Mouse (Mus musculus) embryo, embryonic 10 days (tissue): ENCODE measurements around the gene Syne4.

Experiments used
- DNase-seq: peaks from one replicate; pipeline ENCODE4 v3.0.0-alpha.2; 2015; ENCODE audit warnings: low spot score

The Syne4 gene

DNA sequence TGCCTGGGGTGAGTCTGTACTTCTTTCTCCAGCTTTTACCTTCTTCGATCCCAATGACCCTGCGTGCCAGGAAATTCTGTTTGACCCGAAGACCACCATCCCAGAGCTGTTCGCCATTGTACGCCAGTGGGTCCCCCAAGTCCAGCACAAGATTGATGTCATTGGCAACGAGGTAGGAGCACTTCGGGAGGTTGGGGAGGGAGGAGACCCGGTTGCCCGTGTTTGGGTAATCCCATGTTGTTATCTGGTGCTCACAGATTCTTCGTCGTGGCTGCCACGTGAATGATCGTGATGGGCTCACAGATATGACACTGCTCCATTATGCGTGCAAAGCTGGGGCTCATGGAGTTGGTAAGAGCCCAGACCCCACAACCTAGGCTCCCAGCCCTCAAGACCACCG, 17.8 kb upstream of the Syne4 start:
- DNase-seq = no peak

DNA sequence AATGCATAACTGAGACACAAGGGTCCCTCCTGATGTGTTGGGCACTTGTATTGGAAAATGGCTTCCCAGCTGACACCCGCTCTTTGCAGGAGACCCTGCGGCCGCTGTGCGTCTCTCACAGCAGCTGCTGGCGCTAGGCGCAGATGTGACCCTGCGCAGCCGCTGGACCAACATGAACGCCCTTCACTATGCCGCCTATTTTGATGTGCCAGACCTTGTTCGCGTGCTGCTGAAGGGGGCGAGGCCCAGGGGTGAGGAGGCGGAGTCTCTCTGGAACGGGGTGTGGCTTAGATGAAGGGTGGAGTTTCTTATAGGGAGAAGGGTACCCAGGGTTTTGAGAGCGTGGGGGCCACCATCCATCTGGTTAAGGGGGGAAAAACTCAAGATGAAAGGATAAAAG, 17.3 kb upstream of the Syne4 start:
- no peak for DNase-seq

DNA sequence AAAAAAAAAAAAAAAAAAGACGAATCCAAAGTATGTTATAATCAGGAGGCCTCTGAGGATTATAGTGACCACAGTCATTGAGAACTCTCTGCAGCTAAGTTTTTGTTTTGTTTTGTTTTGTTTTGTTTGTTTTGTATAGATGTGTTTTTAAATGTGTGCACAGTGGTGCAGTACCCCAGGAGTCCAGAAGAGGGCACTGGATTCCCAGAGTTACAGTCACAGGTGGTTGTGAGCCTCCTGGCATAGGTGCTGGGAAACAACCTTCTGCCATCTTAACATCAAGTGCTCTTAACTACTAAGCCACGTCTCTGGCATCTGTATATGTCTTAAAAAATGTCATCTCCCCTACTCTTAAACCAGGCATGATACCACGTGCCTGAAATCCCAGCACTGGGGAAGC, 13.7 kb upstream of the Syne4 start:
- peak; percentile 41 for DNase-seq

DNA sequence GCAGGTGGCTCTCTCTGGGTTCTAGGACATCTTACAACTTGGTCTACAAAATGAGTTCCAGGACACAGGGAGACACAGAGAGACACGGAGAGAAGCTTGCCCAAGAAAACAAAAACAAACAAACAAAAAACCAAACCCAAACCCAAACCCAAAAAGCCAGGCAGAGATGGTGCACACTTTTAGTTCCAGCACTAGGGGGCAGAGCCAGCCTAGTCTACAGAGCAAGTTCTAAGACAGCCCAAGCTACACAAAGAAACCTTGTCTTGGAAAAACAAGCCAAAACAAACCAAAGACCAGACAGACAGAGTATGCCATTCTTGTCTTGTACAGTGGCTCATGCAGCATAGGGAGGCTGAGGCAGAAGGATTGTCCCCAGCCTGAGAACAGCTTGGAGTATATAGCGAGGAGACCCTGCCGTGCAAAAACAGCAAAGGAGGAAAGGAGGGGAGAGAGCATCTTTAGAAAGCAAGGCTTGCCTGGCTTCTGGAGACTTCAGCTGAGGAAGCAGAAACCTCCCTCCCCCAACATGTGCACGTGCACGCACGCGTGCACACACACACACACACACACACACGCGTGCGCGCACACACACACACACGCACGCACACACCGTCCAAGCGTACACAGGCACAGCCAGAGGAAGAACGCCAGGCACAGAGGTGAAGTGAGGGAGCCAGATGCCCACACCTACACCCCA, 8.4 kb upstream of the Syne4 start:
- DNase-seq = no peak

DNA sequence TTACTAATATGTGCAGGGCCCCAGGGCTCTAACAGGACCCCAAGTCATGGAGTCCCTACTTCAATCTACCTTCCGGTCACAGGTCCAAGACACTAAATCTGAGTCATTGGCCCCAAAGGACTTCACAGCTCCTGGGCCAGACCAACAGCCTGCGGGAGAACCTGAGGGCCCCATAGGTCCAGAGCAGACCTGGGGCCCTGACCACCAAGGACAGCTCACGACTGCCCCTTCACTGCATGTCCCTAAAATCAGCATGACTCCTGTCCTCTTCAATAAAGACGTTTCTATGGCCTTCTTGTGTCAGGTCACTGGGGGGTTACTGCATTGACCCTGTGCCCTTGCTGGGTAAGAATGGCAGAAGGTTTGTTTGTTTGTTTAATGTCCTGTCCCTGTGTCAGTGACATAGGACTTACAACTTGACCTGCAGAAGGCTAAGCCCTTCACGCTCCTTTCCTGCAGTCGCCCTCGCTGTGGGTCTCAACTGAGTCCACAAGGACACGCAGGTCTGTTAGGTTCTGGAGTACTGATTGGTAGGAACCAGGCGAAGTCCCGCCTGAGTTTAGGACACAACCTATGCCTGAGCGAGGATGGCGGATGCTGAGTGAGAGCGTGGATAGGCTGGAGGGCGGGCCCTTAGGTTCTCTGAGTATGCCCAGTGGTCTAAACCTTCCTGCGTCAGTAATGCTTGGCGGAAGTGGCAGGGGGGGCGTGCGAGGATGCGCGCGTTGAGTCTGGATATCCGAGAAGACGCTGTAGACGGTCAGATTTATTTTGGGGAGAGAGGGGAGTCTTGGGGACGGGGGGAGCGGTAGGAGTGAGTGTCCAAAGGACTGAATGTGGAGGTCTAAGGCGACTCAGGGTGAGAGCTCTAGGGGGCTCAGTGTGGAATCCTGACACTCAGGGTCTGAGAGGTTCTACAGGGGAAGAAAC, 6.3 kb upstream of the Syne4 start, which contains the start of gene Alkbh6:
TSS of gene Alkbh6 (plus strand) at position 642 of the 930 bp plus-strand sequence.
- peak; percentile 97 for DNase-seq

DNA sequence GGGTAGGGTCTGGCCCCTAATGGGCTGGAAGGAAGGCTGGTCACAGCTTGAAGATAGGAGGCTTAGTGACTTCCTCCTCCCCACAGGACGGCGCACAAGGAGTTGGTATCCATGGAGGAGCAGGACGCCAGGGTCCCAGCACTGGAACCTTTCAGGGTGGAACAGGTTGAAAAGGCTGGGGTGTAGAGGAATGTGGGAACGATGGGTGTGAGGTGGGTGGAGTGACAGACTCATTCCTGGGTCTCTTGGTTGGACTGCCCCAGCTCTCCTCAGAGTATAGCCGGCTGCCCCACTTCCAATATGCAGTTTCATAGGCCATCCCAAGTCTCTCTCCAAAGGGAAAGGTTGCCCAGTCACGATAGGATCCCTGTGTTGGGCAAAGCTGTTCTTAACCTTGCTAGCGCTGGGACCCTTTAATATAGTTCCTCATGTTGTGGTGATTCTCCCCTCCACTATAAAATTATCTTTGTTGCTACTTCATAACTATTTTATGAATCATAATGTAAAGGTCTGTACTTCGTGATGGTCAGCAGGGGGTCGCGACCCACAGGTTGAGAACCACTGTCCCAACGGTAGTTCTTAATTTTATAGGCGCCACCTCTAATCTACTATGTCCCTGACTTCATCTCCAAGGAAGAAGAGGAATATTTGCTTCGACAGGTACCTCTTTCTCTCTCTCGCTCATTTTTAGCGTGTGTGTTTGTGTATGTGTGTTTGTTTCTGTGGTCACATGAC, 5.0 kb upstream of the Syne4 start:
- no peak for DNase-seq

DNA sequence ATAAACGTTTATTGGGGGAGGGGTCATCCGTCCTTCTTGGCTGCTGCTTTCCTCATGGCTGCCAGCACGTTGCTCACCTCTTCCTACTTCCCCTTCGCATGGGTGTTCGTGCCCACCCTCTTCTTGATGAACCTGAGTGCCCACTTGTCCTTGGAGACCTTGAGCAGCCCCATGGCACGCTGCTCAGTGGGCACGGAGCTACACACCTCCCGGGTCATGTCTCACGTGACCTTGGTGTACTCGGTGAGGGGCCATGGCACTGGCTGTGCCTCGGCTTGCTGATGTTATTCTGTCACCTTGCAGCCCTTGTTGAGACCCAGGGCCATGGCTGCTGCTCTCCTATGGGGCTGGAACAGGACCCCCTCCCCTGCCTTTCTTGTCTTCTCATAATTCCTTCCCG, 4.5 kb upstream of the Syne4 start:
- no peak for DNase-seq

DNA sequence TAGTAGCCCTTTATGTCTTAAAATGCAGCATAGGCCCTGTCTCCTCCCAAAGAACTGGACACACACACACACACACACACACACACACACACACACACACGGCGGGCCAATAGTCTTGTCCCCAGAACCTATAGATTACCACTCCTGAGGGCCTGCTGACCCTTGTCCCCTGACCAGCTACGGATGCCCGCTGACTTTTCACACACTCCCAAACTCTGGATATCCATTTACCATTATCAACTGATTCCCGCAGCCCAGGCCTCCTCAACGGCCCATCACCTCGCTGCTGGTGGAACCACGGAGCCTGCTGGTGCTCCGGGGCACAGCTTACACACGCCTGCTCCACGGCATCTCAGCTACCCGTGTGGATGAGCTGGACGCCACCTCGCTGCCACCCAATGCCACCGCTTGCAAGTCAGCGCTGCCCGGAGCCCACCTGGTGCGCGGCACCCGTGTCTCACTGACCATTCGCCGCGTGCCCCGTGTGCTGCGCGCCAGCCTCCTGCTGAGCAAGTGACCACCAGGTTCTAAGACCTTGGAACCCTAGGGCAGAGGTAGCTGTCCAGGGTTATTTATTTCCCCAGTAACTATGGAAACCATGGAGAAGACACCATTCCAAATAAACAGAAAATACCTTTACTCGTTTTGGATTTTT, 814 bp upstream of the Syne4 start:
- DNase-seq = no peak

DNA sequence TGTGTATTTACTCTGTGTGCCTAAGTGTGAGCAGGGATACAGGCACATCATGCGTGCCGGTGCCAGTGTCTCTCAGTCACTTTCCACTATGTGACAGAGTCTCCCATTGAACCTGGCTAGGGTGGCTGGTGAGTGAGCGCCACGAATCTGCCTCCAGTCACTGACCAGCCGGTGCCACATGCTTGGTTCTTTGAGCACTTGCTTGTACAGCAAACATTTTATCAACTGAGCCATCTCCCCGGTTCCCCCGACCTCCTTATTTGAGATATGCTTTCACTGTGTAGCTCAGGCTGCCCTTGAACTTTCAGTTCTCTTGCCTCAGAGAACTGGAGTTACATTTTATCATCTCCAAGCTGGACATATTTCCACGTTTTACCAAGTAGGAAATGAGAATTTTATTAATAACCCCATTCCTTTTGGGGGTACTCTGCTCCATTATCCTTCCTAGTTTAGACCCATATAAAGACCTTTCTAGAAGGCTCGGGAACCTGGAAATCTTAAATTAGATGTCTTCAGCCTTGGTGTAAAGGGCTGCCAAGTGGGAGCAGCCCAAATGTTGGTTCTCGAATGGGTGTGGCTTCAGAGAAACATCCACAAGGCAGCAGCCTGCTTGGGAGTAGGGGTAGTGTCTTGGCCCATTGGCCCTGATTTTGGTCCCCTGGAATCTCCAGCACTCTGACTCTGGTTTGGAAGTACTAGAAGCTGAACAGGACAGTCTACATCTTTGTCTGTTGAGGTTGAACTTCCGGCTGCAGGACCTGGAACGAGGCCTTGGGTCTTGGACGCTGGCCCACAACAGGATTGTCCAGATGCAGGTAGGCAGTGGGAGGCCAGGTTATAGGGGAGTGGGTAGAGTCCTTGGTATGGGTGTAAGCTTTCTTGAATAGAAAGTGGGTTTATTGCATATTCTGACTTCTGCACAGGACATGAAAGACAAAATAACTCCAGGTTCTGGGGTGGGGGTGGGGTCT, 1.2 kb downstream of the Syne4 start:
- no peak for DNase-seq

DNA sequence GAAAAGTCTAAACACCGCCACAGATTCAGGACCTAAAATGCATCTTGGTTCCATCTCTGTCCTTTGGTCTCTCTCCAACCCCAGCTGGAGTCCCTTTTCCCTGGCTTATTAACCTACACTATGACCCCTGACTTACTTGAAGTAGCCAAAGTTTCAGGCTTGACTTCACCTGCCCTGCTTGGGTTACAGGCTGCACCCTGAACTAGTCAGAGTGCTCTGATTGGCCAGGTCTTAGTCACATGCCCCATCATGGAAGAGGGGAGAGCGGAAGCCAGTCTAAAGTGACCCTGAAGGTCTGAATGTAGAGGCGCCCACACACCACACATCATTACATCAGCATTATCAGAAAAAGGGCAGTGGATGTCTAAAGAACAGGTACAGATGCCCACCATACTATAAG, 3.5 kb downstream of the Syne4 start:
- DNase-seq = no peak

DNA sequence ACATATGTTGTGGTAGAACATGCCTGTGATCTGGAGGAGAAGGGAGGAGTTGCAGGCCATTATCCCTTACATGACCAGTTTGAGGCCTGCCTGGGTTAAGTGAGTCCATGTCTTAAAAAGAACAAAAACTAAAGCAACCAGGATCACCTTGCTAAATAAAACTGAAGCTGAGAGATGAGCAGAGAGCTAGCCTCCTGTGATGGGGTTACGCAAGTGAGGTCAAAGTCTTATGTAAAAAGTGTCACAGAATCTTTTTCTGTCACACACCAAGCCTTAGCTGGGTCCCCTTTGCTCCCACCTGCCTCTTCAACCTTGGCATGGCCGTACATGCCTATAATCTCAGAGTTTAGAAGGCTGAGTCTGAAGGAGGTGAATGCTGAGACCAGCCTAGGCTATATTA, 6.3 kb downstream of the Syne4 start:
- DNase-seq = no peak

DNA sequence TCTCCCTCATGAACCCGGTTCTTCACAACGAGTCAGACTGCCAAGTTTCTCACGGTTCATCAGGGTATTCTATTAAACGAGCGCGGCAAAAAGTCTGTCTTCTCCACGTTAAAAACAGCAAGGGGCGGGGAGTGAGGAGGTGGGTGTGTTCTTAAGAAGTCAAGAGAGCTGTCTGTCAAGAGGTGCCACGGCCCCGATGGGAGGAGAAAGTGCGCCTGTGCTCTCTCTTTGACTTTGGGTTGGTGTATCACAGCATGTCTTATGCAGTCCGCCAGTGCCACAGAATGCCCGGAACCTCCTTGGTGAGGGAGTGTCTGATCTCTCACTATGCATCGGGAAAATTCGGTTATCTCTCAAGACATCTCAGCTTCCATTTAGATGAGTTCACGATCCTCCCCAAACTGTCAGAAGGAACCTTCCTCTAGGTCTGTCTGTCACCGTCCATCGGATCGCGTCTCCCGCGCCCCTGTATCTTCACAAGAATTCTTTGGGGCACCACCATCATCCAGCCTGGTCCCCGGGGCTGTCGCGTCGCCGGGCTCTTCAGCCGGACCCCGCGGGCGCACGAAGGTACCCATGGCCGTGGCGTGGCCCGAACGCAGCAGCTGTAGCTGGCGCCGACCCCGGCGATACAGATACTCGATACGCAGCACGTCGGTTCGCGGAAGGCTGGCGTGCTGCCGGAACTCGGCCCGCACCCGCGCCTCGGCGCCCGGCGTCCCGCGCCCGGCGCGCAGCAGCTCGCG, 7.1 kb downstream of the Syne4 start, which contains the start of gene E130208F15Rik:
TSS of gene E130208F15Rik (plus strand) at position 202 of the 746 bp plus-strand sequence.
- DNase-seq = peak; percentile 80

DNA sequence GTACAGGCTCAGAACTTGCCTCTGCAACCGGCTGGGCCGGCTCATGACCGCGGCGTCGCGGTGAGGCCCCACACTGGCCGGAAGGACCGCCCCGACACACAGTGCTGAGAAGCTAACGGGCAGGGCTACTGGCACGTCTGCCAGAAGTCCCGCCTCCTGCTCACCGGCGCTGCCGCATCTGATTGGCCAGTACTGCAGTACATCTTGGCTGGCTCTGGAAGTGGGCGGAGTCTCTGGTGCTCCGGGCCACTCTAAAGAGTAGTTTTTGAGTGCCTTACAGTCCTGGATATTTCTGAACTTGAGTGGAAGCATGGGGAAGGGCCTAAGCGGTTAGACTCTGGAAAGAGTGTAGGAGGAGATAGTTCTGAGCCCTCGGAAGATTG, 7.7 kb downstream of the Syne4 start:
- DNase-seq = peak; percentile 99

DNA sequence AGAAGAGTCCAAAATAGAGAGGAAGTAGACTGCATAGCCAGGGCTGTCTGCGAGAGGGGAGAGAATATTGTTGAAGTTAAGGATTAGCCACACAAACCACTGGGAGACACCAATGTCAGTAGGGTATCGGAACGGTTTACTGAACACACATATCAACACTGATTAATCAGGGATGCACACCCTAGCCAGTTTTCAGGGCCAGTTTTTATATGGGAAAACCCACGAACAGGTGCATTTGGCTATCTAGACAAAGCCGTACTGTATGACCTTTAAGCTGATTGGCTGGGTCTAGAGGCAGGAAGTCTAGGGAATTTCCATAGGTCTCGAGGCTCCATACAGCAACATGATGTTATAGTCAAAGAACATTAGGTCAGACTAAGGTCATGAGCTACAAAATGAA, 8.3 kb downstream of the Syne4 start:
- DNase-seq = no peak

DNA sequence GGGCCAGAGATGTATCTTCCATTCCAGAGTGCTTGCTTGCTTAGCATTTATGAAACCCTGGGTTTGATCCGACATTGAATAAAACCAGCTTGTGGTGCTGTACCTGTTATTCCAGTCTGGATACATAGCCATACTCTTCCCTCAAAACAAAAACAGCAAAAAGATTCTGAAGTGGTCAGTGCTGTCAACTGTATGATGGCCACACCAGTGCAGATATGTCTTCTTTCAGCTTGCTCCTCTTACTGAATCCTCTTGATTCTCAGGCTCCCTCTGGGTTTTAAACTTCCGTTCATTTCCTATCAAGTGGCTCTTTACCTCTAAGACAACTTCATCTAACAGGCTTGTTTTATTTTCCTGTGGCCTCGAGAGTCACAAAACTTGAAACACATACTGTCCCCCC, 9.2 kb downstream of the Syne4 start, which contains the start of gene Sdhaf1:
TSS of gene Sdhaf1 (minus strand) at position 101 of the 400 bp plus-strand sequence.
- no peak for DNase-seq

DNA sequence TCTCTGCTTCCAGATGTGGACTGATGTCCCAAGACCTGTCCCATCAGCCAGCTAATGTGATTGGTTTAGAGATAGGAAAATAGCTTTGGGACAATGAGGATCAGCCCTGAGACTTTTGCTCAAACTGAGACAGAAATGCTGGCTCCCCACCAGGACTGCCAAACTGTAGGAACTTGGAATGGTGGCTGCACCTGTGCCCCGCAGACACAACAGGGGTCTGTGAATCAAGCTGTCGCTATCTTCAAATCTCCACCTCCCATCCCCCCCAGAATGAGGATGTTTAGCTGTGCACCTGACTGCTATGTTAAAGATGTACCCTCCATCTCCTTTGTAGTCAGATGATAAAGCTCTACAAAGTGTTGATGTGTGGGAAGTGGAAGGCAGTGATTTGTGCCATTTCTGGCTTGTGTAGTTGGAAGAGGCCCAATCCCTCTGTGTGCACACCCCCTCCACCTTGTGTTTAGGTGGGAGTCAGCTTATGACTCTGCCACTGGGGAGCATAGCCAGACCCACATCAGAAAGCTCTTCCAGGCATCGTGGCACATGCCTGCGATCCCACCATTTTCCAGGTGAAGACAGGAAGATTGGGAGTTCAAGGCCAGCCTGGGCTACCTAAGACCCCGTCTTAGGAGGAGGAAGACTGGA, 9.8 kb downstream of the Syne4 start:
- DNase-seq = no peak

DNA sequence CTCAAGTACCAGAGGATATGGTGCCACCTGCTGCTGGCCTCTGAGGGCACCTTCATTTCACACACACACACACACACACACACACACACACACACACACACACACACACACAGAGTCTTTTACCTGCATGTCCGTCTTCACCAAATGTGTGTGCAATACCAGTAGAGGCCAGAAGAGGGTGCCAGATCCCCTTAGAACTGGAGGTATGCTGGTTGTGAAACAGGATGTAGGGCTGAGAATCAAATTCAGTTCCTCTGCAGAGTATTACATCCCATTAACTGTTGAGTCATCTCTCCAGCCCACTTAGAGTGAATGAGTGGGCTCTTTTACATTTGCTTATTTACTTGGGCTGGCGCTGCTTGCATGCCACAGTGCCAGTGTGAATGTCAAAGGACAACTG, 10.8 kb downstream of the Syne4 start:
- peak; percentile 48 for DNase-seq

DNA sequence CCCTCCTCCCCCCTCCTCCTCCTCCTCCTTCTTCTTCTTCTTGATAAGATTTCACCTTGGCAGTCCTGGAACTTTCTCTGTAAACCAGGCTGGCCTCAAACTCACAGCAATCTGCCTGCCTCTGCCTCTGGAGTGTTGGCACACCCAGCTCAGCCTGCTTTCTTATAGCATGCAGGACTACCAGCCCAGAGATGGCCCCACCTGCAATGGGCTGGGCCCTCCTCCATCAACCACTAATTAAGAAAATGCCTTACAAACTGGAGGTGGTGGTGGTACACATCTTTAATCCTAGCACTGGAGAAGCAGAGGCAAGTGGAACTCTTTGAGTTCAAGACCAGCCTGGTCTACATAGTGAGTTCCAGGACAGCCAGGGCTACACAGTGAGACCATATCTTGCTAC, 11.8 kb downstream of the Syne4 start:
- no peak for DNase-seq

DNA sequence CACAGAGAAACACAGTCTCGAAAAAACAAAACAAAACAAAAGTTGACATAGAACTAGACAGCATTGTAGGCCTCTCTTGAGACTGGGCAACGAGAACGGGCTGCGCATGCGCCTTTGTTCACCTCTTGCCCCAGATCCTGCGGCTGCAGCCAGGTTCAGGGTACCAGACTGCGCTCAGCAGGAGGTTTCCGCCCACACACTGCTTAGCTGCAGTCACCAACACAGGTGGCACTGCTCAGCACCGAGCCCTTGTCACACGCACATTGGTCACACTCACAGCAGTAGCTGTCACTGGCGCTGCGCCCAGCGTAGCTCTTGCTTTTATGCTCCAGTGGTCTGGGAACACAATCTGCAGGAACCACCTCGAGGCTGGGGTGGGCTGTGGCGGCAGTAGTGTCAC, 12.5 kb downstream of the Syne4 start:
- DNase-seq = no peak

DNA sequence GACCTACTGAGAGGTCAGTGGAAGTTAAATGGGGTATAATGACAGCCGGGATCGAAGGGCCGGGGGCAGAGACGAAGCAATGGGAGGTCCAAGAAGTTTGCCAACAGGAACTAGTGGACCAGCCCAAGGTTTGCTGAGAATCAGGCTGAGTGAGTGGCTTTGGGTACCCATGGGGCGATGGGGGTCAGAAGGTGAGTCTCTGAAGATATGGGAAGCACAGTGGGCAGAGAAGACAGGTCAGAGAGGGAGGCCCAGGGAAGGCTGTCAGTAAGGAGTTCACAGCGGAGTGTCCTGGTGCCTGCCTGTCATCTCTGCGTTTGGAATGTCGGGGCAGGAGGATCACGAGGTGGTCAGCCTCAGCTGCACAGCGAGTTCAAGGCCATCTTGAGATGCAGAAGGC, 13.8 kb downstream of the Syne4 start:
- DNase-seq = no peak
